Mouse (Mus musculus): ENCODE results near the gene Car10. TPM values are rescaled to one million over a fixed set of nuclear protein-coding genes. Genes with fewer than 3 reads are reported as not detected.

Gene Car10
- polyA plus RNA-seq, 1 experiment from 2014 or later = not detected

GRCm38 (mm10) chr11:93594033-93594432, 496.2 kb downstream of the Car10 start:
- no peak overlapping the region for H3K4me3 ChIP-seq (ENCODE audit: low read depth, low read length)
- no peak for TF ChIP-seq CTCF (IDR thresholded peaks at IDR 0.05; ENCODE audit: low read depth)
- no peaks in the 10 kb centered on the region for H3K9me3 ChIP-seq (ENCODE audit: low read depth, low read length)
- H3K4me2 ChIP-seq = no peak overlapping the region
- WGBS = 10% methylated on average over 2 of the region's 2 CpGs
- DNase-seq = no peak
- H3K4me1 ChIP-seq (ENCODE audit: insufficient read depth) = no peaks in the 10 kb centered on the region
- no peaks in the 10 kb centered on the region for H3K27me3 ChIP-seq (ENCODE audit: insufficient read depth, low read length)
- no peak overlapping the region for H3K9ac ChIP-seq
- no peak for ATAC-seq (ENCODE audit: insufficient read depth)
- no peak overlapping the region for H3K27ac ChIP-seq (ENCODE audit: low read depth)
- no peaks in the 10 kb centered on the region for H3K36me3 ChIP-seq (ENCODE audit: insufficient read depth)

GRCm38 (mm10) chr11:93598175-93598574, 500.3 kb downstream of the Car10 start:
- no peak for TF ChIP-seq CTCF (IDR thresholded peaks at IDR 0.05; ENCODE audit: low read depth)
- ATAC-seq (ENCODE audit: insufficient read depth) (no peak), DNase-seq (no peak)
- H3K4me1 ChIP-seq (ENCODE audit: insufficient read depth) = no peaks in the 10 kb centered on the region
- no peaks in the 10 kb centered on the region for H3K9me3 ChIP-seq (ENCODE audit: low read depth, low read length)
- H3K27me3 ChIP-seq (ENCODE audit: insufficient read depth, low read length) = no peaks in the 10 kb centered on the region
- no peak overlapping the region for H3K27ac ChIP-seq (ENCODE audit: low read depth)
- no peaks in the 10 kb centered on the region for H3K36me3 ChIP-seq (ENCODE audit: insufficient read depth)
- WGBS = 55% methylated on average over 4 of the region's 4 CpGs
- no peak overlapping the region for H3K4me3 ChIP-seq (ENCODE audit: low read depth, low read length)
- no peak overlapping the region for H3K4me2 ChIP-seq
- H3K9ac ChIP-seq = no peak overlapping the region

GRCm38 (mm10) chr11:93599755-93600154, 501.9 kb downstream of the Car10 start:
- no peaks in the 10 kb centered on the region for H3K36me3 ChIP-seq (ENCODE audit: insufficient read depth)
- H3K9me3 ChIP-seq (ENCODE audit: low read depth, low read length) = no peaks in the 10 kb centered on the region
- H3K27ac ChIP-seq (ENCODE audit: low read depth) = no peak overlapping the region
- H3K4me2 ChIP-seq = no peak overlapping the region
- H3K4me1 ChIP-seq (ENCODE audit: insufficient read depth) = no peaks in the 10 kb centered on the region
- DNase-seq (no peak), ATAC-seq (ENCODE audit: insufficient read depth) (no peak)
- no peak overlapping the region for H3K4me3 ChIP-seq (ENCODE audit: low read depth, low read length)
- no peak overlapping the region for H3K9ac ChIP-seq
- no peak for TF ChIP-seq CTCF (IDR thresholded peaks at IDR 0.05; ENCODE audit: low read depth)
- WGBS = 80% methylated on average over 3 of the region's 3 CpGs
- H3K27me3 ChIP-seq (ENCODE audit: insufficient read depth, low read length) = no peaks in the 10 kb centered on the region

- Histone ChIP-seq H3K9me3 (ENCODE audit: low read depth, low read length) (no peaks in the 10 kb centered on the region), H3K27me3 (ENCODE audit: insufficient read depth, low read length) (no peaks in the 10 kb centered on the region), H3K4me3 (ENCODE audit: low read depth, low read length) (no peak overlapping the region), H3K4me1 (ENCODE audit: insufficient read depth) (no peaks in the 10 kb centered on the region), H3K36me3 (ENCODE audit: insufficient read depth) (no peaks in the 10 kb centered on the region), H3K27ac (ENCODE audit: low read depth) (no peak overlapping the region), H3K4me2 (no peak overlapping the region), H3K9ac (no peak overlapping the region)
- WGBS = 79% methylated on average over 1 of the region's 1 CpGs
- TF ChIP-seq CTCF (IDR thresholded peaks at IDR 0.05; ENCODE audit: low read depth) = no peak
- ATAC-seq (ENCODE audit: insufficient read depth) (no peak), DNase-seq (no peak)
These were observed 505.7 kb downstream of the Car10 start for GRCm38 (mm10) chr11:93603575-93603974.

- ATAC-seq (ENCODE audit: insufficient read depth) (no peak), DNase-seq (no peak)
- Histone ChIP-seq H3K36me3 (ENCODE audit: insufficient read depth) (no peaks in the 10 kb centered on the region), H3K27ac (ENCODE audit: low read depth) (no peak overlapping the region), H3K9me3 (ENCODE audit: low read depth, low read length) (no peaks in the 10 kb centered on the region), H3K4me1 (ENCODE audit: insufficient read depth) (no peaks in the 10 kb centered on the region), H3K27me3 (ENCODE audit: insufficient read depth, low read length) (no peaks in the 10 kb centered on the region), H3K9ac (no peak overlapping the region), H3K4me2 (no peak overlapping the region), H3K4me3 (ENCODE audit: low read depth, low read length) (no peak overlapping the region)
- 84% methylated on average over 1 of the region's 1 CpGs for WGBS
- no peak for TF ChIP-seq CTCF (IDR thresholded peaks at IDR 0.05; ENCODE audit: low read depth)
These were observed 509.3 kb downstream of the Car10 start for GRCm38 (mm10) chr11:93607111-93607510.

- Histone ChIP-seq H3K4me2 (no peak overlapping the region), H3K4me1 (ENCODE audit: insufficient read depth) (no peaks in the 10 kb centered on the region), H3K27ac (ENCODE audit: low read depth) (no peak overlapping the region), H3K9me3 (ENCODE audit: low read depth, low read length) (no peaks in the 10 kb centered on the region), H3K36me3 (ENCODE audit: insufficient read depth) (no peaks in the 10 kb centered on the region), H3K9ac (no peak overlapping the region), H3K27me3 (ENCODE audit: insufficient read depth, low read length) (no peaks in the 10 kb centered on the region), H3K4me3 (ENCODE audit: low read depth, low read length) (no peak overlapping the region)
- DNase-seq (no peak), ATAC-seq (ENCODE audit: insufficient read depth) (no peak)
- WGBS = 64% methylated on average over 7 of the region's 7 CpGs
- TF ChIP-seq CTCF (IDR thresholded peaks at IDR 0.05; ENCODE audit: low read depth) = no peak
These were observed 510.9 kb downstream of the Car10 start for GRCm38 (mm10) chr11:93608716-93609115.

GRCm38 (mm10) chr11:93612071-93612470, 514.2 kb downstream of the Car10 start:
- Histone ChIP-seq H3K27me3 (ENCODE audit: insufficient read depth, low read length) (no peaks in the 10 kb centered on the region), H3K9ac (no peak overlapping the region), H3K4me1 (ENCODE audit: insufficient read depth) (no peaks in the 10 kb centered on the region), H3K36me3 (ENCODE audit: insufficient read depth) (no peaks in the 10 kb centered on the region), H3K9me3 (ENCODE audit: low read depth, low read length) (no peaks in the 10 kb centered on the region), H3K4me2 (no peak overlapping the region), H3K27ac (ENCODE audit: low read depth) (no peak overlapping the region), H3K4me3 (ENCODE audit: low read depth, low read length) (no peak overlapping the region)
- DNase-seq (no peak), ATAC-seq (ENCODE audit: insufficient read depth) (no peak)
- TF ChIP-seq CTCF (IDR thresholded peaks at IDR 0.05; ENCODE audit: low read depth) = no peak
- 91% methylated on average over 4 of the region's 4 CpGs for WGBS

GRCm38 (mm10) chr11:93614851-93615250, 517.0 kb downstream of the Car10 start:
- Histone ChIP-seq H3K27ac (ENCODE audit: low read depth) (no peak overlapping the region), H3K9me3 (ENCODE audit: low read depth, low read length) (no peaks in the 10 kb centered on the region), H3K36me3 (ENCODE audit: insufficient read depth) (no peaks in the 10 kb centered on the region), H3K4me1 (ENCODE audit: insufficient read depth) (no peaks in the 10 kb centered on the region), H3K4me3 (ENCODE audit: low read depth, low read length) (no peak overlapping the region), H3K4me2 (no peak overlapping the region), H3K27me3 (ENCODE audit: insufficient read depth, low read length) (no peaks in the 10 kb centered on the region), H3K9ac (no peak overlapping the region)
- ATAC-seq (ENCODE audit: insufficient read depth) = no peak
- no peak for TF ChIP-seq CTCF (IDR thresholded peaks at IDR 0.05; ENCODE audit: low read depth)
- no peak for DNase-seq
